In genomic region chr9:96865473-96866050, GRCm38 (mm10) we compare ENCODE assay signal across 18 mouse cellular contexts. TPM values are rescaled to one million over a fixed set of nuclear protein-coding genes. Genes with fewer than 3 reads are reported as not detected.
DNase-seq lines count a peak whose midpoint lies in the region; ATAC-seq lines count a peak whose summit lies in the region.
"Had no signal": no experiment of that assay in that cellular context is flagged by ENCODE, and none has a peak within 500 bp of the region (broad histone marks: within the 10 kb centered on the region; RNA-seq: fewer than 3 reads in every experiment).

No protein-coding gene starts in this region.

- ATAC-seq in hindbrain, embryonic 13.5 days (ENCODE audit: low FRiP score) = no peak
- ATAC-seq in hindbrain, embryonic 16.5 days = peak; percentile 51
- ATAC-seq: inflammation-experienced regulatory T-cells, adult 6 months had no signal

- no peaks in the 10 kb centered on the region for H3K27me3 ChIP-seq in hindbrain, embryonic 13.5 days
- H3K27me3 ChIP-seq in hindbrain, embryonic 10.5 days (ENCODE audit: insufficient read depth, poor library complexity, severe bottlenecking) = no peaks in the 10 kb centered on the region
- no peaks in the 10 kb centered on the region for H3K27me3 ChIP-seq in hindbrain, embryonic 16.5 days (replicated peaks; ENCODE audit: control insufficient read depth, insufficient read depth, low read length)
- H3K27me3 ChIP-seq: heart, embryonic 15.5 days; limb, embryonic 12.5 days; stomach, embryonic 15.5 days had no signal

- H3K4me2 ChIP-seq in hindbrain, embryonic 13.5 days = no peak overlapping the region
- 0 out of 2 replicates have a peak overlapping the region, but pooled peaks have one; percentile 26 for H3K4me2 ChIP-seq in hindbrain, embryonic 16.5 days (ENCODE audit: low read length)
- H3K4me2 ChIP-seq: heart, embryonic 15.5 days; limb, embryonic 12.5 days; stomach, embryonic 15.5 days had no signal

- peaks cover 29% of the 10 kb centered on the region for H3K4me1 ChIP-seq in hindbrain, embryonic 13.5 days (replicated peaks)
- H3K4me1 ChIP-seq in hindbrain, embryonic 10.5 days (replicated peaks) = peaks cover 21% of the 10 kb centered on the region
- peaks cover 10% of the 10 kb centered on the region for H3K4me1 ChIP-seq in hindbrain, embryonic 16.5 days (ENCODE audit: control insufficient read depth, insufficient read depth, low read depth, low read length)

- H3K36me3 ChIP-seq in hindbrain, embryonic 13.5 days = no peaks in the 10 kb centered on the region
- peaks cover 5% of the 10 kb centered on the region for H3K36me3 ChIP-seq in hindbrain, embryonic 10.5 days
- H3K36me3 ChIP-seq in hindbrain, embryonic 16.5 days (ENCODE audit: control insufficient read depth, insufficient read depth, low read length) = no peaks in the 10 kb centered on the region
- H3K36me3 ChIP-seq: heart, embryonic 15.5 days; limb, embryonic 12.5 days; stomach, embryonic 15.5 days had no signal

- 71% methylated on average over 16 of the region's 16 CpGs for WGBS in hindbrain, embryonic 13.5 days
- WGBS in hindbrain, embryonic 10.5 days = 89% methylated on average over 16 of the region's 16 CpGs
- 72% methylated on average over 16 of the region's 16 CpGs for WGBS in hindbrain, embryonic 16.5 days

- H3K4me3 ChIP-seq in hindbrain, embryonic 13.5 days = no peak overlapping the region
- no peak overlapping the region for H3K4me3 ChIP-seq in hindbrain, embryonic 10.5 days
- H3K4me3 ChIP-seq in hindbrain, embryonic 16.5 days (ENCODE audit: low read length) = no peak overlapping the region
- H3K4me3 ChIP-seq: heart, embryonic 15.5 days; limb, embryonic 12.5 days; megakaryocyte, embryonic 14.5 days; stomach, embryonic 15.5 days had no signal

- no peak for DNase-seq in hindbrain, embryonic 10.5 days (ENCODE audit: low spot score)
- peak; percentile 54 to 63 for DNase-seq in right cerebral cortex, adult 2 months (ENCODE audit: low spot score in 2 of 2)
- no peak for DNase-seq in right cerebral cortex, postnatal 14 days
- DNase-seq in T-cell, adult 2 months (ENCODE audit: low spot score) = no peak
- DNase-seq in adrenal gland, postnatal 36 days = no peak
- no peak for DNase-seq in spleen, adult 12 weeks (ENCODE audit: low spot score)
- DNase-seq: cerebellum, adult 18-20 months; lung, postnatal 10 days; spleen, adult 18-20 months had no signal

- H3K27ac ChIP-seq in hindbrain, embryonic 13.5 days = peak overlapping the region; percentile 56; the same call in 1 of the 2 replicates
- H3K27ac ChIP-seq in hindbrain, embryonic 10.5 days = no peak overlapping the region
- H3K27ac ChIP-seq in hindbrain, embryonic 16.5 days (ENCODE audit: low read depth, low read length) = no peak overlapping the region
- H3K27ac ChIP-seq: heart, embryonic 15.5 days; kidney, postnatal 0 days; limb, embryonic 12.5 days; liver, embryonic 14.5 days; stomach, embryonic 15.5 days had no signal

- H3K9ac ChIP-seq in hindbrain, embryonic 13.5 days = no peak overlapping the region
- no peak overlapping the region for H3K9ac ChIP-seq in hindbrain, embryonic 16.5 days (ENCODE audit: low read depth, low read length)
- H3K9ac ChIP-seq: heart, embryonic 15.5 days; limb, embryonic 12.5 days; liver, embryonic 14.5 days; stomach, embryonic 15.5 days had no signal

- no peaks in the 10 kb centered on the region for H3K9me3 ChIP-seq in hindbrain, embryonic 13.5 days
- H3K9me3 ChIP-seq in hindbrain, embryonic 10.5 days = 0 out of 2 replicates have a peak, but pooled peaks cover 4% of the 10 kb centered on the region
- H3K9me3 ChIP-seq in hindbrain, embryonic 16.5 days (ENCODE audit: control insufficient read depth, low read length) = no peaks in the 10 kb centered on the region
- H3K9me3 ChIP-seq: heart, embryonic 15.5 days; limb, embryonic 12.5 days; megakaryocyte, embryonic 14.5 days; stomach, embryonic 15.5 days had no signal

RNA-seq across cellular contexts. Expression of gene Pxylp1, which starts 26.9 kb away (rescaled TPM):
- 55.7 and 57.4 TPM in 2 replicates for polyA plus RNA-seq in hindbrain, embryonic 13.5 days (2015; fragmentation: Nextera tagmentation; extraction: Ambion mirVana)
- polyA plus RNA-seq in hindbrain, embryonic 10.5 days (2016; fragmentation: Nextera tagmentation; extraction: Ambion mirVana) = 28.5 and 33.1 TPM in 2 replicates
- 30.7 and 37.6 TPM in 2 replicates for polyA plus RNA-seq in hindbrain, embryonic 16.5 days (2015; fragmentation: Nextera tagmentation; extraction: Ambion mirVana)
- total RNA-seq in adrenal gland, postnatal 36 days (2021) = 1 to 10 TPM; 7.8 to 8.7 TPM

Comparison
In these comparisons a context has a peak if more than half of its experiments do, and no peak if none do; other contexts are left out.
1. DNase-seq: peak in right cerebral cortex, adult 2 months (2 of 2); none in hindbrain, embryonic 10.5 days (single experiment), right cerebral cortex, postnatal 14 days (single experiment), T-cell, adult 2 months (single experiment), adrenal gland, postnatal 36 days (0 of 2) and spleen, adult 12 weeks (single experiment).